Mouse (Mus musculus): Measurements from ENCODE around the gene Bcl11b.

Gene Bcl11b

GRCm38 (mm10) chr12:107997901-107998300 is 5.5 kb downstream of the Bcl11b start:
- DNase-seq (ENCODE audit: low read depth) = no peak

GRCm38 (mm10) chr12:107997241-107997640 is 6.2 kb downstream of the Bcl11b start:
- DNase-seq (ENCODE audit: low read depth) = no peak

- no peak for DNase-seq (ENCODE audit: low read depth)
These were observed 6.6 kb downstream of the Bcl11b start for GRCm38 (mm10) chr12:107996773-107997172.

GRCm38 (mm10) chr12:107996216-107996615 is 7.2 kb downstream of the Bcl11b start:
- no peak for DNase-seq (ENCODE audit: low read depth)

- DNase-seq (ENCODE audit: low read depth) = no peak
These were observed 9.0 kb downstream of the Bcl11b start for GRCm38 (mm10) chr12:107994421-107994820.

- no peak for DNase-seq (ENCODE audit: low read depth)
These were observed 10.4 kb downstream of the Bcl11b start for GRCm38 (mm10) chr12:107993029-107993428.

- DNase-seq (ENCODE audit: low read depth) = no peak
These were observed 12.2 kb downstream of the Bcl11b start for GRCm38 (mm10) chr12:107991191-107991590.

- no peak for DNase-seq (ENCODE audit: low read depth)
These were observed 20.2 kb downstream of the Bcl11b start for GRCm38 (mm10) chr12:107983211-107983610.

GRCm38 (mm10) chr12:107982306-107982705 is 21.1 kb downstream of the Bcl11b start:
- no peak for DNase-seq (ENCODE audit: low read depth)

- DNase-seq (ENCODE audit: low read depth) = no peak
These were observed 22.2 kb downstream of the Bcl11b start for GRCm38 (mm10) chr12:107981231-107981630.

GRCm38 (mm10) chr12:107980261-107980961 is 23.0 kb downstream of the Bcl11b start:
- no peak for DNase-seq (ENCODE audit: low read depth)

GRCm38 (mm10) chr12:107979710-107980260 is 23.6 kb downstream of the Bcl11b start:
- no peak for DNase-seq (ENCODE audit: low read depth)

- DNase-seq (ENCODE audit: low read depth) = no peak
These were observed 24.6 kb downstream of the Bcl11b start for GRCm38 (mm10) chr12:107978736-107979255.

- no peak for DNase-seq (ENCODE audit: low read depth)
These were observed 25.3 kb downstream of the Bcl11b start for GRCm38 (mm10) chr12:107978063-107978462.

- DNase-seq (ENCODE audit: low read depth) = no peak
These were observed 25.9 kb downstream of the Bcl11b start for GRCm38 (mm10) chr12:107977534-107977933.

- no peak for DNase-seq (ENCODE audit: low read depth)
These were observed 26.3 kb downstream of the Bcl11b start for GRCm38 (mm10) chr12:107977086-107977485.

GRCm38 (mm10) chr12:107976571-107977001 is 26.8 kb downstream of the Bcl11b start:
- no peak for DNase-seq (ENCODE audit: low read depth)

- no peak for DNase-seq (ENCODE audit: low read depth)
These were observed 27.4 kb downstream of the Bcl11b start for GRCm38 (mm10) chr12:107975897-107976570.

GRCm38 (mm10) chr12:107975479-107975896 is 27.9 kb downstream of the Bcl11b start:
- DNase-seq (ENCODE audit: low read depth) = no peak

- DNase-seq (ENCODE audit: low read depth) = no peak
These were observed 28.9 kb downstream of the Bcl11b start for GRCm38 (mm10) chr12:107974504-107974903.

- DNase-seq (ENCODE audit: low read depth) = no peak
These were observed 29.8 kb downstream of the Bcl11b start for GRCm38 (mm10) chr12:107973556-107974140.

- no peak for DNase-seq (ENCODE audit: low read depth)
These were observed 32.2 kb downstream of the Bcl11b start for GRCm38 (mm10) chr12:107971081-107971780.
